ENCODE assay signal across 15 mouse cellular contexts in genomic region chr4:148912826-148913590, GRCm38 (mm10).
DNase-seq lines count a peak whose midpoint lies in the region; ATAC-seq lines count a peak whose summit lies in the region.
"Had no signal": no experiment of that assay in that cellular context is flagged by ENCODE, and none has a peak within 500 bp of the region (broad histone marks: within the 10 kb centered on the region; RNA-seq: fewer than 3 reads in every experiment).

No protein-coding gene starts in this region.

- no peak for DNase-seq in heart, postnatal 10 days
- DNase-seq in midbrain, embryonic 10.5 days (ENCODE audit: low spot score), result no peak
- no peak for DNase-seq in limb, embryonic 10.5 days (ENCODE audit: low spot score)
- DNase-seq in skeletal muscle tissue, adult 2 months (ENCODE audit: low read depth, low spot score), result peak; percentile 46
- DNase-seq in ovary, postnatal 10 days (ENCODE audit: low spot score), result no peak
- DNase-seq: adrenal gland, adult 8-10 months; cerebellum, adult 2 months; liver, postnatal 0 days; thymus, postnatal 36 days had no signal

- H3K4me2 ChIP-seq in heart, embryonic 15.5 days, result 0 out of 2 replicates have a peak overlapping the region, but pooled peaks have one; percentile 1
- H3K4me2 ChIP-seq in midbrain, embryonic 13.5 days (replicated peaks), result no peak overlapping the region
- H3K4me2 ChIP-seq in liver, embryonic 12.5 days, result no peak overlapping the region
- H3K4me2 ChIP-seq: intestine, embryonic 15.5 days; limb, embryonic 12.5 days; midbrain, embryonic 11.5 days had no signal

- 52% methylated on average over 8 of the region's 8 CpGs for WGBS in heart, embryonic 15.5 days
- 59% methylated on average over 8 of the region's 8 CpGs for WGBS in midbrain, embryonic 10.5 days
- 59% methylated on average over 8 of the region's 8 CpGs for WGBS in midbrain, embryonic 13.5 days
- 71% methylated on average over 8 of the region's 8 CpGs for WGBS in limb, embryonic 10.5 days
- 62% methylated on average over 8 of the region's 8 CpGs for WGBS in liver, embryonic 12.5 days (ENCODE audit: insufficient replicate concordance)

- H3K9ac ChIP-seq in heart, embryonic 15.5 days, result peak overlapping the region; percentile 7; the same call in 1 of the 2 replicates
- no peak overlapping the region for H3K9ac ChIP-seq in midbrain, embryonic 13.5 days (replicated peaks)
- H3K9ac ChIP-seq in liver, embryonic 12.5 days, result no peak overlapping the region
- H3K9ac ChIP-seq: intestine, embryonic 15.5 days; limb, embryonic 12.5 days; liver, postnatal 0 days had no signal

- H3K9me3 ChIP-seq in heart, embryonic 15.5 days (replicated peaks), result no peaks in the 10 kb centered on the region
- H3K9me3 ChIP-seq in midbrain, embryonic 10.5 days (replicated peaks), result no peaks in the 10 kb centered on the region
- H3K9me3 ChIP-seq in midbrain, embryonic 13.5 days, result no peaks in the 10 kb centered on the region
- no peaks in the 10 kb centered on the region for H3K9me3 ChIP-seq in limb, embryonic 10.5 days (replicated peaks)
- H3K9me3 ChIP-seq in liver, embryonic 12.5 days (replicated peaks), result no peaks in the 10 kb centered on the region
- H3K9me3 ChIP-seq: intestine, embryonic 15.5 days; limb, embryonic 12.5 days had no signal

- no peak overlapping the region for H3K4me3 ChIP-seq in heart, embryonic 15.5 days
- no peak overlapping the region for H3K4me3 ChIP-seq in midbrain, embryonic 10.5 days
- no peak overlapping the region for H3K4me3 ChIP-seq in midbrain, embryonic 13.5 days (replicated peaks)
- no peak overlapping the region for H3K4me3 ChIP-seq in limb, embryonic 10.5 days
- no peak overlapping the region for H3K4me3 ChIP-seq in liver, embryonic 12.5 days
- H3K4me3 ChIP-seq: intestine, embryonic 15.5 days; limb, embryonic 12.5 days had no signal

- peak overlapping the region; percentile 84 for H3K27ac ChIP-seq in heart, embryonic 15.5 days
- H3K27ac ChIP-seq in midbrain, embryonic 10.5 days (replicated peaks), result 0 out of 2 replicates have a peak overlapping the region, but pooled peaks have one; percentile 13
- no peak overlapping the region for H3K27ac ChIP-seq in midbrain, embryonic 13.5 days
- H3K27ac ChIP-seq in limb, embryonic 10.5 days, result peak overlapping the region; percentile 70
- no peak overlapping the region for H3K27ac ChIP-seq in liver, embryonic 12.5 days
- H3K27ac ChIP-seq: intestine, embryonic 15.5 days; limb, embryonic 12.5 days had no signal

- peaks cover 93% of the 10 kb centered on the region for H3K4me1 ChIP-seq in heart, embryonic 15.5 days (replicated peaks)
- H3K4me1 ChIP-seq in midbrain, embryonic 10.5 days, result peaks cover 82% of the 10 kb centered on the region
- H3K4me1 ChIP-seq in midbrain, embryonic 13.5 days (replicated peaks), result peaks cover 64% of the 10 kb centered on the region
- peaks cover 91% of the 10 kb centered on the region for H3K4me1 ChIP-seq in limb, embryonic 10.5 days
- peaks cover 8% of the 10 kb centered on the region for H3K4me1 ChIP-seq in liver, embryonic 12.5 days

- no peaks in the 10 kb centered on the region for H3K36me3 ChIP-seq in heart, embryonic 15.5 days
- no peaks in the 10 kb centered on the region for H3K36me3 ChIP-seq in midbrain, embryonic 10.5 days
- H3K36me3 ChIP-seq in midbrain, embryonic 13.5 days, result no peaks in the 10 kb centered on the region
- H3K36me3 ChIP-seq in limb, embryonic 10.5 days, result no peaks in the 10 kb centered on the region
- no peaks in the 10 kb centered on the region for H3K36me3 ChIP-seq in liver, embryonic 12.5 days
- H3K36me3 ChIP-seq: intestine, embryonic 15.5 days; limb, embryonic 12.5 days had no signal

- ATAC-seq in heart, embryonic 15.5 days (replicated peaks; ENCODE audit: insufficient number of reproducible peaks, insufficient read depth, low FRiP score, low read depth), result 0 out of 2 replicates have a peak, but pooled peaks have one; percentile 5
- ATAC-seq in midbrain, embryonic 13.5 days, result no peak
- ATAC-seq in liver, embryonic 12.5 days, result no peak
- ATAC-seq: intestine, embryonic 15.5 days; liver, postnatal 0 days had no signal

- intact Hi-C loops in heart, postnatal 10 days (cut with DNase I), result no loop called here

- no peaks in the 10 kb centered on the region for H3K27me3 ChIP-seq in heart, embryonic 15.5 days
- peaks cover 100% of the 10 kb centered on the region for H3K27me3 ChIP-seq in midbrain, embryonic 10.5 days (ENCODE audit: low read depth, poor library complexity, severe bottlenecking)
- peaks cover 59% of the 10 kb centered on the region for H3K27me3 ChIP-seq in midbrain, embryonic 13.5 days
- H3K27me3 ChIP-seq in limb, embryonic 10.5 days (ENCODE audit: low read depth, poor library complexity, severe bottlenecking), result peaks cover 49% of the 10 kb centered on the region
- H3K27me3 ChIP-seq in liver, embryonic 12.5 days (replicated peaks), result peaks cover 25% of the 10 kb centered on the region
- H3K27me3 ChIP-seq: intestine, embryonic 15.5 days had no signal

Comparison
In these comparisons a context has a peak if more than half of its experiments do, and no peak if none do; other contexts are left out.
1. H3K27ac ChIP-seq: peak in heart, embryonic 15.5 days (single experiment), midbrain, embryonic 10.5 days (single experiment) and limb, embryonic 10.5 days (single experiment); none in midbrain, embryonic 13.5 days (single experiment) and liver, embryonic 12.5 days (single experiment).